Mouse (Mus musculus): Measurements from ENCODE around the gene Itga8. TPM values are rescaled to one million over a fixed set of nuclear protein-coding genes. Genes with fewer than 3 reads are reported as not detected.

The Itga8 gene
- 1.5 and 2.1 TPM in 2 replicates for polyA plus RNA-seq (2021; fragmentation: Nextera tagmentation)
- long read RNA-seq, experiment 1, partial matches to known transcripts = 3 of 4 reads
- long read RNA-seq, experiment 1, other reads (novel, unspliced or antisense) = 1 of 4 reads
- long read RNA-seq, experiment 2, partial matches to known transcripts = 3 of 5 reads
- long read RNA-seq, experiment 2, other reads (novel, unspliced or antisense) = 2 of 5 reads

GRCm38 (mm10) chr2:12301431-12302170, at the start of gene Itga8:
Itga8 (minus strand) TSS chr2:12301922.

Other genes starting within 250 kb of the Itga8 start
- gene Mindy3, start 117.5 kb upstream of the Itga8 start, polyA plus RNA-seq (2021; fragmentation: Nextera tagmentation) = 36.0 and 50.3 TPM in 2 replicates

Data from left cerebral cortex, adult 6 months (tissue).